Mouse (Mus musculus) induced T-regulatory cell, adult 2 months (primary cell): ENCODE results near the gene Actr8.

Source experiments
- DNase-seq: peaks from one replicate; pipeline ENCODE4 v3.0.0-alpha.2; 2012; ENCODE audit warnings: low read depth

The Actr8 gene

GRCm38 (mm10) chr14:30039413-30039812 is 61.3 kb downstream of the Actr8 start:
- no peak for DNase-seq

- no peak for DNase-seq
These were observed 63.7 kb downstream of the Actr8 start for GRCm38 (mm10) chr14:30041836-30042235.

- no peak for DNase-seq
These were observed 65.3 kb downstream of the Actr8 start for GRCm38 (mm10) chr14:30043356-30043940.

GRCm38 (mm10) chr14:30045239-30045638 is 67.1 kb downstream of the Actr8 start:
- no peak for DNase-seq

- no peak for DNase-seq
These were observed 67.6 kb downstream of the Actr8 start for GRCm38 (mm10) chr14:30045704-30046220.

GRCm38 (mm10) chr14:30046976-30047375 is 68.8 kb downstream of the Actr8 start:
- no peak for DNase-seq

GRCm38 (mm10) chr14:30048049-30048448 is 69.9 kb downstream of the Actr8 start:
- peak; percentile 32 for DNase-seq

GRCm38 (mm10) chr14:30050280-30050679 is 72.1 kb downstream of the Actr8 start:
- no peak for DNase-seq

GRCm38 (mm10) chr14:30054922-30055321 is 76.8 kb downstream of the Actr8 start:
- no peak for DNase-seq
